Mouse (Mus musculus): Measurements from ENCODE around the gene Olfr71. TPM values are rescaled to one million over a fixed set of nuclear protein-coding genes. Genes with fewer than 3 reads are reported as not detected.

Olfr71 gene
- total RNA-seq, 1 experiment: not detected

- no peak overlapping the region for H3K27ac ChIP-seq (ENCODE audit: insufficient read depth, low read depth, low read length, poor library complexity, severe bottlenecking)
- no peak overlapping the region for H3K9ac ChIP-seq (ENCODE audit: insufficient read depth, low read depth, low read length, poor library complexity, severe bottlenecking)
- no peak for TF ChIP-seq ZNF384 (IDR thresholded peaks at IDR 0.05; ENCODE audit: low read depth, low read length)
- TF ChIP-seq CHD2 (IDR thresholded peaks at IDR 0.05; ENCODE audit: low read depth, low read length): no peak
- TF ChIP-seq ZC3H11A (IDR thresholded peaks at IDR 0.05; ENCODE audit: borderline replicate concordance, low read depth, low read length): no peak
- TF ChIP-seq HCFC1 (IDR thresholded peaks at IDR 0.05; ENCODE audit: borderline replicate concordance, insufficient read depth, low read length): no peak
- no peak for TF ChIP-seq MAFK (IDR thresholded peaks at IDR 0.05; ENCODE audit: insufficient read depth, low read depth, low read length)
- H3K4me1 ChIP-seq (ENCODE audit: control insufficient read depth in 2 of 2, insufficient read depth in 2 of 2, low read length in 2 of 2, poor library complexity in 1 of 2): peaks cover 5 to 6% of the 10 kb centered on the region in 2 experiments; a peak in 3 of 4 replicates
- no peaks in the 10 kb centered on the region for H3K9me3 ChIP-seq (ENCODE audit: control insufficient read depth, insufficient read depth, low read depth, low read length)
- in situ Hi-C loops (cut with MboI; ENCODE audit: low sequenced_read_pairs in 2 of 2, unreplicated experiment in 2 of 2): loop anchor here (25.0 kb wide), 1 partner anchor 129 kb away; the partner anchor contains the start of gene Olfr155 (in 2 of the 2)
- H3K36me3 ChIP-seq (ENCODE audit: control insufficient read depth, insufficient read depth, low read length, poor library complexity, severe bottlenecking): no peaks in the 10 kb centered on the region
- H3K4me3 ChIP-seq (ENCODE audit: insufficient read depth in 1 of 2, low read depth in 1 of 2, low read length in 2 of 2, poor library complexity in 1 of 2, severe bottlenecking in 1 of 2): no peak overlapping the region
- DNase-seq (ENCODE audit: low read depth, low spot score): no peak
Observed at GRCm38 (mm10) chr4:43733186-43733585, 23.1 kb upstream of the Olfr71 start.

- TF ChIP-seq MAFK (IDR thresholded peaks at IDR 0.05; ENCODE audit: insufficient read depth, low read depth, low read length) (no peak), ZNF384 (IDR thresholded peaks at IDR 0.05; ENCODE audit: low read depth, low read length) (no peak), ZC3H11A (IDR thresholded peaks at IDR 0.05; ENCODE audit: borderline replicate concordance, low read depth, low read length) (no peak), HCFC1 (IDR thresholded peaks at IDR 0.05; ENCODE audit: borderline replicate concordance, insufficient read depth, low read length) (no peak), CHD2 (IDR thresholded peaks at IDR 0.05; ENCODE audit: low read depth, low read length) (no peak)
- Histone ChIP-seq H3K36me3 (ENCODE audit: control insufficient read depth, insufficient read depth, low read length, poor library complexity, severe bottlenecking) (no peaks in the 10 kb centered on the region), H3K9me3 (ENCODE audit: control insufficient read depth, insufficient read depth, low read depth, low read length) (no peaks in the 10 kb centered on the region), H3K4me1 (ENCODE audit: control insufficient read depth in 2 of 2, insufficient read depth in 2 of 2, low read length in 2 of 2, poor library complexity in 1 of 2) (peaks cover 5 to 10% of the 10 kb centered on the region in 2 experiments; a peak in 3 of 4 replicates), H3K27ac (ENCODE audit: insufficient read depth, low read depth, low read length, poor library complexity, severe bottlenecking) (no peak overlapping the region), H3K4me3 (ENCODE audit: insufficient read depth in 1 of 2, low read depth in 1 of 2, low read length in 2 of 2, poor library complexity in 1 of 2, severe bottlenecking in 1 of 2) (no peak overlapping the region), H3K9ac (ENCODE audit: insufficient read depth, low read depth, low read length, poor library complexity, severe bottlenecking) (no peak overlapping the region)
- in situ Hi-C loops (cut with MboI; ENCODE audit: low sequenced_read_pairs in 2 of 2, unreplicated experiment in 2 of 2): loop anchor here (25.0 kb wide), 1 partner anchor 130 kb away; the partner anchor contains the start of gene Olfr155 (in 2 of the 2)
- DNase-seq (ENCODE audit: low read depth, low spot score): no peak
Observed at GRCm38 (mm10) chr4:43732171-43732570, 22.1 kb upstream of the Olfr71 start.

GRCm38 (mm10) chr4:43730750-43731297 lies 20.8 kb upstream of the Olfr71 start:
- Histone ChIP-seq H3K9me3 (ENCODE audit: control insufficient read depth, insufficient read depth, low read depth, low read length) (no peaks in the 10 kb centered on the region), H3K4me3 (ENCODE audit: insufficient read depth in 1 of 2, low read depth in 1 of 2, low read length in 2 of 2, poor library complexity in 1 of 2, severe bottlenecking in 1 of 2) (no peak overlapping the region), H3K4me1 (ENCODE audit: control insufficient read depth in 2 of 2, insufficient read depth in 2 of 2, low read length in 2 of 2, poor library complexity in 1 of 2) (peaks cover 5 to 13% of the 10 kb centered on the region in 2 experiments; a peak in 3 of 4 replicates), H3K9ac (ENCODE audit: insufficient read depth, low read depth, low read length, poor library complexity, severe bottlenecking) (no peak overlapping the region), H3K36me3 (ENCODE audit: control insufficient read depth, insufficient read depth, low read length, poor library complexity, severe bottlenecking) (no peaks in the 10 kb centered on the region), H3K27ac (ENCODE audit: insufficient read depth, low read depth, low read length, poor library complexity, severe bottlenecking) (no peak overlapping the region)
- TF ChIP-seq HCFC1 (IDR thresholded peaks at IDR 0.05; ENCODE audit: borderline replicate concordance, insufficient read depth, low read length): no peak
- no peak for TF ChIP-seq ZC3H11A (IDR thresholded peaks at IDR 0.05; ENCODE audit: borderline replicate concordance, low read depth, low read length)
- no peak for TF ChIP-seq MAFK (IDR thresholded peaks at IDR 0.05; ENCODE audit: insufficient read depth, low read depth, low read length)
- no peak for TF ChIP-seq CHD2 (IDR thresholded peaks at IDR 0.05; ENCODE audit: low read depth, low read length)
- no peak for TF ChIP-seq ZNF384 (IDR thresholded peaks at IDR 0.05; ENCODE audit: low read depth, low read length)
- DNase-seq (ENCODE audit: low read depth, low spot score): no peak
- in situ Hi-C loops (cut with MboI; ENCODE audit: low sequenced_read_pairs in 2 of 2, unreplicated experiment in 2 of 2): loop anchor here (25.0 kb wide), 1 partner anchor 131 kb away; the partner anchor contains the start of gene Olfr155 (in 2 of the 2)

DNA sequence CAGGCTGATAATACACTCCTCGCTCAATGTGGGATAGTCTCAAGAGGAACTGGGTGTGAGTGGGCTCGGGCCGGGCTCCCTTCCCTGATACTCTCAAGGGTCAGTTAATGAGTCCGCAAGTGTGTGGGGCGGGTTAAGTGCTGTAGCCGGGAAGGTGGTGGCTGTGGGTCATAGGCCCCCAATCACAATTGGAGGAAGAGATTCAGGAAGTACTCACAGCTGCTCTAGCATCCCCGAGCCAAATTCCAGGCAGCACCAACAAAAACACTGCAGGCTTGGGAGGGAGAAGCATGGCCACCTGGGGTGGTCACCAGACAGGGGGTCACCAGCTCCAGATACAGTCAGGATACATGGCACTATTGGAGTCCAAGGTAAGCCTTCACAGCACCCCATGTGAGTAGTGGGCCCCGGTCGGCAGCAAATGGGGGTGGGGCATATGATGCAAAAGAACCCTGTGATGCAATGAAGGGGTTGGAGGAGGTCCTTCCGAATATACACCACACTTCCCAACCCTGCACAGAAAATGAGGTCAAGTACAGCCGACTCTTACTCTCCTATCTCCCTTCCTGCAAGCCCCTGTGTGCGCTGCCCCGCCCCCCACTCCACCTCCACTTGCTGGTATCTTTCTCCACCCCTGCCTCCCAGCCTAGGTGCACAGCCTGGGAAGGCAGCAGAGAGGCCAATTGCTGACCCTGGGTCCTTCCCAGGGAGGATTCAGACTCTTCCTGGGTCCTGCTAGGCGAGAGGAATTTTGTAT lies 19.9 kb upstream of the Olfr71 start, which contains the start of gene Spaar:
TSS of gene Spaar (plus strand) at position 241 of the 757 bp plus-strand sequence.
- in situ Hi-C loops (cut with MboI; ENCODE audit: low sequenced_read_pairs in 2 of 2, unreplicated experiment in 2 of 2): loop anchor here (25.0 kb wide), 1 partner anchor 132 kb away; the partner anchor contains the start of gene Olfr155 (in 2 of the 2)
- Histone ChIP-seq H3K9ac (ENCODE audit: insufficient read depth, low read depth, low read length, poor library complexity, severe bottlenecking) (no peak within 1 kb of the TSS), H3K36me3 (ENCODE audit: control insufficient read depth, insufficient read depth, low read length, poor library complexity, severe bottlenecking) (no peaks in the 10 kb centered on the region), H3K4me1 (ENCODE audit: control insufficient read depth in 2 of 2, insufficient read depth in 2 of 2, low read length in 2 of 2, poor library complexity in 1 of 2) (peaks cover 5 to 13% of the 10 kb centered on the region in 2 experiments; a peak in 3 of 4 replicates), H3K4me3 (ENCODE audit: insufficient read depth in 1 of 2, low read depth in 1 of 2, low read length in 2 of 2, poor library complexity in 1 of 2, severe bottlenecking in 1 of 2) (no peak within 1 kb of the TSS), H3K9me3 (ENCODE audit: control insufficient read depth, insufficient read depth, low read depth, low read length) (no peaks in the 10 kb centered on the region), H3K27ac (ENCODE audit: insufficient read depth, low read depth, low read length, poor library complexity, severe bottlenecking) (no peak within 1 kb of the TSS)
- no peak for DNase-seq (ENCODE audit: low read depth, low spot score)
- TF ChIP-seq ZC3H11A (IDR thresholded peaks at IDR 0.05; ENCODE audit: borderline replicate concordance, low read depth, low read length) (no peak), ZNF384 (IDR thresholded peaks at IDR 0.05; ENCODE audit: low read depth, low read length) (no peak), CHD2 (IDR thresholded peaks at IDR 0.05; ENCODE audit: low read depth, low read length) (no peak), MAFK (IDR thresholded peaks at IDR 0.05; ENCODE audit: insufficient read depth, low read depth, low read length) (no peak), HCFC1 (IDR thresholded peaks at IDR 0.05; ENCODE audit: borderline replicate concordance, insufficient read depth, low read length) (no peak)

Measured in ES-E14 (cell line).